Mouse (Mus musculus) lung, adult 2 months (tissue): ENCODE data around the gene Slc44a4. TPM values are rescaled to one million over a fixed set of nuclear protein-coding genes. Genes with fewer than 3 reads are reported as not detected.
"Not testable (repeated sequence)": the region's sequence is repeated elsewhere in the genome, so short reads cannot be mapped to it uniquely, and the experiment has no call there.

Experiments
- DNase-seq: peaks from one replicate; pipeline ENCODE4 v3.0.0; 2022
- H3K4me1 ChIP-seq: fragments of 200-500 bp; 2 replicates; pipeline ENCODE4 v1.6.1; 2011; ENCODE audit warnings: low read length; ENCODE audit not compliant: control insufficient read depth, insufficient read depth
- H3K4me3 ChIP-seq: fragments of 200-500 bp; replicated peaks from 2 replicates; pipeline ENCODE3; 2011; ENCODE audit warnings: low read depth, mild to moderate bottlenecking, control low read depth, low read length; ENCODE audit errors: extremely low read depth
- CTCF ChIP-seq: fragments of 200-500 bp; IDR thresholded peaks from 2 replicates; pipeline ENCODE4 v1.5.1; 2011; ENCODE audit warnings: mild to moderate bottlenecking, low read length, control low read depth; ENCODE audit not compliant: insufficient read depth
- POLR2A ChIP-seq: fragments of 200-500 bp; IDR thresholded peaks from 2 replicates; pipeline ENCODE4 v1.6.1; 2011; ENCODE audit warnings: low read depth, mild to moderate bottlenecking, control low read depth, low read length, borderline replicate concordance; ENCODE audit errors: extremely low read depth
- WGBS: fragments of 180-500 bp; shearing (Covaris S2); methylation state at CpG from one replicate; pipeline ENCODE4 v1.1.7; 2018; 5-methylcytosine and 5-hydroxymethylcytosine counted together
- polyA plus RNA-seq: library from polyadenylated mRNA; depleted of rRNA; stranded (reverse); fragments of >200 nt; gene quantifications from 2 replicates; pipeline ENCODE4 v1.2.3, GENCODE M21; 2012; rRNA removed

Slc44a4 gene
- polyA plus RNA-seq, 1 experiment = 11.6 TPM

GRCm38 (mm10) chr17:34972069-34972749 is 57.9 kb downstream of the Slc44a4 start, which contains the start of the genes Hspa1a and Hspa1l:
Hspa1a (minus strand) TSS chr17:34972156.
Hspa1l (plus strand) TSS chr17:34972703.
- WGBS = under 1% methylated on average over 30 of the region's 33 CpGs
- peak; percentile 88 for DNase-seq
- peak; percentile 76; the same call in 1 of the 2 replicates for TF ChIP-seq POLR2A
- not testable (repeated sequence) for H3K4me1 ChIP-seq
- peak within 1 kb of the TSS; percentile 90 for H3K4me3 ChIP-seq

DNA sequence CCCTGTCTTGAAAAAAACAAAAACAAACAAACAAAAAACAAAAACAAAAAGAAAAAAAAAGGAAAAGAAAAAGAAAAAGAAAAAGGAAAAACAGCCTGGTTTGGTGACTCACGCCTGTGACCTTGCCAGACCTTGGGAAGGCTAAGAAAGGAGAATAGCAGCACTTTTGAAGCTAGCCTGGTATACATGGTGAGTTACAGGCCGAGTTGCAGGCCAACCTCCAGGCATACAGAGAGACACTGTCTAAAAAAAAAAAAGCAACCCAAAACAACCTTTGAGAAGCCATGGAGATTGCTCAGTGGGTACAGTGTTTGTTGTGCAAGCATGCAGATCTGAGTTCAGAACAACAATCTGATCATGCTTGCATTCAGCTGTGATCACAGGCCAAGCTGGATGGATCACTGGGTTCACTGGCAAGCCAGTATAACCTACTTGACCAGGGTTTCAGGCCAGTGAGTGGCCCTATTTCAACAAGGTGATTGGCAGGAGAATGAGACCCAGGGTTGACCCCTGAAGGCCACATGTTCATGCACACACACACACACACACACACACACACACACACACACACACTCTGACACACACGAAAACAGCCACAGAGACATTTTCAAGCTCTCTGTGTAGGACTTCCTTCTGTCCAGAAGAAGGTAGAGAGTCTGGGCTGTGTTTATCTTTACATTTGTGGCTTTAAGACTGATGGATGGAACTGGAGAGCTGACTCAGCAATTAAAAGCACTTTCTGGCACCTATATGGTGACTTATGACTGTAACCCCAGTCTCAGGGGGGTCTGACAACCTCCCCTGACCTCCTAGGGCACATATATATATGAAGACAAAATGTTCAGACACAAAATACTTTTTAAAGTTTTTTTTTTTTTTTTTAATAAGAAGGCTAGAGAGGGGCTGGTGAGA is 61.6 kb downstream of the Slc44a4 start:
- no peak overlapping the region for H3K4me3 ChIP-seq
- DNase-seq = no peak
- 82% methylated on average over 3 of the region's 3 CpGs for WGBS

DNA sequence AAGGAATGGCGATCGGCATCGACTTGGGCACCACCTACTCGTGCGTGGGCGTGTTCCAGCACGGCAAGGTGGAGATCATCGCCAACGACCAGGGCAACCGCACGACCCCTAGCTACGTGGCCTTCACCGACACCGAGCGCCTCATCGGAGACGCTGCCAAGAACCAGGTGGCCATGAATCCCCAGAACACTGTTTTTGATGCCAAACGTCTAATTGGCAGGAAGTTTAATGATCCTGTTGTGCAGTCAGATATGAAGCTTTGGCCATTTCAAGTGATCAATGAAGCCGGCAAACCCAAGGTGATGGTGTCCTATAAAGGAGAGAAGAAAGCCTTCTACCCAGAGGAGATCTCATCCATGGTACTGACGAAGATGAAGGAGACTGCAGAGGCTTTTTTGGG is 62.7 kb downstream of the Slc44a4 start:
- no peak overlapping the region for H3K4me3 ChIP-seq
- H3K4me1 ChIP-seq = peaks cover 5% of the 10 kb centered on the region
- DNase-seq = no peak
- TF ChIP-seq POLR2A = no peak
- no peak for TF ChIP-seq CTCF
- WGBS = 93% methylated on average over 20 of the region's 20 CpGs

More for the DNA sequence above, 61.6 kb downstream of the Slc44a4 start:
- no peak for TF ChIP-seq CTCF
- no peak for TF ChIP-seq POLR2A
- H3K4me1 ChIP-seq = peaks cover 3% of the 10 kb centered on the region

DNA sequence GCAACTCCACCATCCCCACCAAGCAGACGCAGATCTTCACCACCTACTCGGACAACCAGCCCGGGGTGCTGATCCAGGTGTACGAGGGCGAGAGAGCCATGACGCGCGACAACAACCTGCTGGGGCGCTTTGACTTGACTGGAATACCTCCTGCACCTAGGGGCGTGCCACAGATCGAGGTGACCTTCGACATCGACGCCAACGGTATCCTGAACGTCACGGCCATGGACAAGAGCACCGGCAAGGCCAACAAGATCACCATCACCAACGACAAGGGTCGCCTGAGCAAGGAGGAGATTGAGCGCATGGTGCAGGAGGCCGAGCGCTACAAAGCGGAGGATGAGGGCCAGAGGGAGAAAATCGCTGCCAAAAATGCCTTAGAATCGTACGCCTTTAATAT is 64.0 kb downstream of the Slc44a4 start:
- no peak for TF ChIP-seq CTCF
- TF ChIP-seq POLR2A = no peak
- Histone ChIP-seq H3K4me3 (no peak overlapping the region), H3K4me1 (peaks cover 2% of the 10 kb centered on the region)
- WGBS = 86% methylated on average over 27 of the region's 27 CpGs
- no peak for DNase-seq

- DNase-seq = no peak
- Histone ChIP-seq H3K4me3 (no peak overlapping the region), H3K4me1 (peaks cover 2% of the 10 kb centered on the region)
- TF ChIP-seq POLR2A (no peak), CTCF (no peak)
- 86% methylated on average over 4 of the region's 4 CpGs for WGBS
These were observed 65.4 kb downstream of the Slc44a4 start for GRCm38 (mm10) chr17:34979631-34980030.

Other genes starting within 250 kb of the Slc44a4 start
- gene Tnxb, start 243.9 kb upstream of the Slc44a4 start, polyA plus RNA-seq = 39.6 and 49.2 TPM in 2 replicates
- gene C4b, start 170.6 kb upstream of the Slc44a4 start, polyA plus RNA-seq = 136 and 137 TPM in 2 replicates
- 0.19 and 0.27 TPM in 2 replicates for gene Cyp21a1, start 109.9 kb upstream of the Slc44a4 start, polyA plus RNA-seq
- 45.1 and 46.0 TPM in 2 replicates for gene Stk19, start 77.5 kb upstream of the Slc44a4 start, polyA plus RNA-seq
- 45.6 and 58.1 TPM in 2 replicates for gene Dxo, start 77.4 kb upstream of the Slc44a4 start, polyA plus RNA-seq
- 77.8 and 94.8 TPM in 2 replicates for gene Skiv2l, start 64.3 kb upstream of the Slc44a4 start, polyA plus RNA-seq
- gene Nelfe, start 64.1 kb upstream of the Slc44a4 start, polyA plus RNA-seq = 22.4 and 23.2 TPM in 2 replicates
- gene Cfb, start 51.9 kb upstream of the Slc44a4 start, polyA plus RNA-seq = 20.8 and 23.8 TPM in 2 replicates
- 10.6 and 12.3 TPM in 2 replicates for gene Zbtb12, start 35.0 kb upstream of the Slc44a4 start, polyA plus RNA-seq
- not detected in 2 replicates for gene Gm20547, start 32.4 kb upstream of the Slc44a4 start, polyA plus RNA-seq
- 25.8 and 27.7 TPM in 2 replicates for gene C2, start 16.2 kb upstream of the Slc44a4 start, polyA plus RNA-seq
- gene Ehmt2, start 16.0 kb upstream of the Slc44a4 start, polyA plus RNA-seq = 192 and 199 TPM in 2 replicates
- gene Neu1, start 16.8 kb downstream of the Slc44a4 start, polyA plus RNA-seq = 40.4 and 46.6 TPM in 2 replicates
- 20.1 and 93.1 TPM in 2 replicates for gene Hspa1b, start 44.8 kb downstream of the Slc44a4 start, polyA plus RNA-seq
- gene Gm20481, start 55.4 kb downstream of the Slc44a4 start, polyA plus RNA-seq = not detected in 2 replicates
- 12.9 and 66.3 TPM in 2 replicates for gene Hspa1a, start 57.7 kb downstream of the Slc44a4 start, polyA plus RNA-seq
- gene Hspa1l, start 58.2 kb downstream of the Slc44a4 start, polyA plus RNA-seq = 0.81 and 1.3 TPM in 2 replicates
- gene Lsm2, start 67.4 kb downstream of the Slc44a4 start, polyA plus RNA-seq = 42.3 and 51.6 TPM in 2 replicates
- 119 and 159 TPM in 2 replicates for gene Vars, start 86.5 kb downstream of the Slc44a4 start, polyA plus RNA-seq
- gene Vwa7, start 102.1 kb downstream of the Slc44a4 start, polyA plus RNA-seq = 4.0 and 4.2 TPM in 2 replicates
- 2.1 and 2.8 TPM in 2 replicates for gene Sapcd1, start 113.5 kb downstream of the Slc44a4 start, polyA plus RNA-seq
- 5.4 and 6.0 TPM in 2 replicates for gene Msh5, start 132.3 kb downstream of the Slc44a4 start, polyA plus RNA-seq
- gene Clic1, start 135.5 kb downstream of the Slc44a4 start, polyA plus RNA-seq = 124 and 153 TPM in 2 replicates
- 137 and 141 TPM in 2 replicates for gene Ddah2, start 144.6 kb downstream of the Slc44a4 start, polyA plus RNA-seq
- gene Ly6g6c, start 150.9 kb downstream of the Slc44a4 start, polyA plus RNA-seq = 3.8 and 90.0 TPM in 2 replicates
- 1.0 and 2.1 TPM in 2 replicates for gene Mpig6b, start 151.7 kb downstream of the Slc44a4 start, polyA plus RNA-seq
- 5.8 and 25.7 TPM in 2 replicates for gene Ly6g6e, start 162.4 kb downstream of the Slc44a4 start, polyA plus RNA-seq
- 14.5 and 16.7 TPM in 2 replicates for gene Ly6g6d, start 163.6 kb downstream of the Slc44a4 start, polyA plus RNA-seq
- gene Ly6g6f, start 171.1 kb downstream of the Slc44a4 start, polyA plus RNA-seq = 0.16 and 0.84 TPM in 2 replicates
- gene Abhd16a, start 174.8 kb downstream of the Slc44a4 start, polyA plus RNA-seq = 196 and 245 TPM in 2 replicates
- not detected in 2 replicates for gene Ly6g5c, start 193.8 kb downstream of the Slc44a4 start, polyA plus RNA-seq
- gene Ly6g5b, start 201.0 kb downstream of the Slc44a4 start, polyA plus RNA-seq = 1.4 and 2.0 TPM in 2 replicates
- gene Gpank1, start 207.0 kb downstream of the Slc44a4 start, polyA plus RNA-seq = 17.9 and 21.9 TPM in 2 replicates
- 232 and 297 TPM in 2 replicates for gene Csnk2b, start 207.6 kb downstream of the Slc44a4 start, polyA plus RNA-seq
- 12.1 and 12.9 TPM in 2 replicates for gene D17H6S53E, start 211.9 kb downstream of the Slc44a4 start, polyA plus RNA-seq
- gene Apom, start 217.6 kb downstream of the Slc44a4 start, polyA plus RNA-seq = 0.12 TPM in 1 of 2 replicates, not detected in the other
- gene Bag6, start 220.7 kb downstream of the Slc44a4 start, polyA plus RNA-seq = 227 and 234 TPM in 2 replicates